In genomic region chr5:5495042-5495441, GRCm38 (mm10) we compare ENCODE assay signal across 15 mouse cellular contexts. TPM values are rescaled to one million over a fixed set of nuclear protein-coding genes. Genes with fewer than 3 reads are reported as not detected.
DNase-seq lines count a peak whose midpoint lies in the region; ATAC-seq lines count a peak whose summit lies in the region.
"Had no signal": no experiment of that assay in that cellular context is flagged by ENCODE, and none has a peak within 500 bp of the region (broad histone marks: within the 10 kb centered on the region; RNA-seq: fewer than 3 reads in every experiment).

No protein-coding gene starts in this region.

- no peaks in the 10 kb centered on the region for H3K4me1 ChIP-seq in embryonic facial prominence, embryonic 11.5 days (ENCODE audit: control insufficient read depth, insufficient read depth, low read length)
- no peaks in the 10 kb centered on the region for H3K4me1 ChIP-seq in embryonic facial prominence, embryonic 10.5 days
- 0 out of 2 replicates have a peak, but pooled peaks cover 5% of the 10 kb centered on the region for H3K4me1 ChIP-seq in lung, embryonic 15.5 days
- H3K4me1 ChIP-seq in intestine, embryonic 15.5 days (replicated peaks): no peaks in the 10 kb centered on the region
- H3K4me1 ChIP-seq in neural tube, embryonic 14.5 days (ENCODE audit: control insufficient read depth, insufficient read depth, low read length): no peaks in the 10 kb centered on the region
- H3K4me1 ChIP-seq: heart, embryonic 15.5 days had no signal

- no peaks in the 10 kb centered on the region for H3K9me3 ChIP-seq in embryonic facial prominence, embryonic 11.5 days (replicated peaks; ENCODE audit: control insufficient read depth, low read length)
- no peaks in the 10 kb centered on the region for H3K9me3 ChIP-seq in embryonic facial prominence, embryonic 10.5 days
- H3K9me3 ChIP-seq in lung, embryonic 15.5 days: no peaks in the 10 kb centered on the region
- H3K9me3 ChIP-seq in intestine, embryonic 15.5 days: no peaks in the 10 kb centered on the region
- no peaks in the 10 kb centered on the region for H3K9me3 ChIP-seq in neural tube, embryonic 14.5 days (ENCODE audit: control insufficient read depth, low read length)
- H3K9me3 ChIP-seq: heart, embryonic 15.5 days had no signal

- WGBS in embryonic facial prominence, embryonic 11.5 days: 88% methylated on average over 4 of the region's 4 CpGs
- WGBS in embryonic facial prominence, embryonic 10.5 days: 90% methylated on average over 4 of the region's 4 CpGs
- WGBS in lung, embryonic 15.5 days: 79% methylated on average over 4 of the region's 4 CpGs
- 75% methylated on average over 4 of the region's 4 CpGs for WGBS in intestine, embryonic 15.5 days
- 89% methylated on average over 4 of the region's 4 CpGs for WGBS in neural tube, embryonic 14.5 days

- no peak overlapping the region for H3K4me2 ChIP-seq in embryonic facial prominence, embryonic 11.5 days (ENCODE audit: low read depth, low read length)
- no peak overlapping the region for H3K4me2 ChIP-seq in lung, embryonic 15.5 days
- no peak overlapping the region for H3K4me2 ChIP-seq in intestine, embryonic 15.5 days (replicated peaks)
- H3K4me2 ChIP-seq in neural tube, embryonic 14.5 days (ENCODE audit: low read depth, low read length): no peak overlapping the region
- H3K4me2 ChIP-seq: heart, embryonic 15.5 days had no signal

- peak; percentile 48; the same call in 1 of the 2 replicates for ATAC-seq in embryonic facial prominence, embryonic 11.5 days (replicated peaks; ENCODE audit: insufficient number of reproducible peaks, low FRiP score, low TSS enrichment, low read depth)
- ATAC-seq in lung, embryonic 15.5 days (ENCODE audit: borderline replicate concordance, extremely low read depth, low FRiP score, low TSS enrichment): 0 out of 2 replicates have a peak, but pooled peaks have one; percentile 46
- ATAC-seq in intestine, embryonic 15.5 days: peak; percentile 61; the same call in 1 of the 2 replicates
- ATAC-seq in neural tube, embryonic 14.5 days (ENCODE audit: low read depth): peak; percentile 50; the same call in 1 of the 2 replicates

- H3K4me3 ChIP-seq in embryonic facial prominence, embryonic 11.5 days (ENCODE audit: low read depth, low read length): no peak overlapping the region
- H3K4me3 ChIP-seq in embryonic facial prominence, embryonic 10.5 days: no peak overlapping the region
- H3K4me3 ChIP-seq in lung, embryonic 15.5 days: no peak overlapping the region
- no peak overlapping the region for H3K4me3 ChIP-seq in intestine, embryonic 15.5 days (replicated peaks)
- H3K4me3 ChIP-seq in neural tube, embryonic 14.5 days (ENCODE audit: low read depth, low read length): no peak overlapping the region
- H3K4me3 ChIP-seq: erythroblast, embryonic 14.5 days; heart, embryonic 15.5 days had no signal

- DNase-seq in embryonic facial prominence, embryonic 11.5 days (ENCODE audit: low spot score): no peak
- no peak for DNase-seq in embryonic facial prominence, embryonic 10.5 days (ENCODE audit: low spot score)
- DNase-seq in lung, postnatal 14 days: no peak
- no peak for DNase-seq in kidney, adult 9 months
- no peak for DNase-seq in right cerebral cortex, adult 2 months (ENCODE audit: low spot score in 2 of 2)
- DNase-seq: heart, adult 11 months; left cerebral cortex, postnatal 4 days; thymus, postnatal 36 days had no signal

- H3K27ac ChIP-seq in embryonic facial prominence, embryonic 11.5 days (replicated peaks; ENCODE audit: low read depth, low read length): no peak overlapping the region
- H3K27ac ChIP-seq in embryonic facial prominence, embryonic 10.5 days (replicated peaks): no peak overlapping the region
- no peak overlapping the region for H3K27ac ChIP-seq in lung, embryonic 15.5 days
- H3K27ac ChIP-seq in intestine, embryonic 15.5 days: no peak overlapping the region
- no peak overlapping the region for H3K27ac ChIP-seq in neural tube, embryonic 14.5 days (ENCODE audit: low read depth, low read length)
- H3K27ac ChIP-seq: heart, embryonic 15.5 days had no signal

- no peak overlapping the region for H3K9ac ChIP-seq in embryonic facial prominence, embryonic 11.5 days (replicated peaks; ENCODE audit: low read length)
- no peak overlapping the region for H3K9ac ChIP-seq in lung, embryonic 15.5 days
- H3K9ac ChIP-seq in intestine, embryonic 15.5 days: no peak overlapping the region
- no peak overlapping the region for H3K9ac ChIP-seq in neural tube, embryonic 14.5 days (replicated peaks; ENCODE audit: low read depth, low read length)
- H3K9ac ChIP-seq: heart, embryonic 15.5 days had no signal

- H3K36me3 ChIP-seq in embryonic facial prominence, embryonic 11.5 days (replicated peaks; ENCODE audit: control insufficient read depth, insufficient read depth, low read depth, low read length): no peaks in the 10 kb centered on the region
- no peaks in the 10 kb centered on the region for H3K36me3 ChIP-seq in embryonic facial prominence, embryonic 10.5 days (replicated peaks)
- H3K36me3 ChIP-seq in lung, embryonic 15.5 days: no peaks in the 10 kb centered on the region
- H3K36me3 ChIP-seq in intestine, embryonic 15.5 days: no peaks in the 10 kb centered on the region
- no peaks in the 10 kb centered on the region for H3K36me3 ChIP-seq in neural tube, embryonic 14.5 days (ENCODE audit: control insufficient read depth, insufficient read depth, low read length)
- H3K36me3 ChIP-seq: heart, embryonic 15.5 days had no signal

- H3K27me3 ChIP-seq in embryonic facial prominence, embryonic 11.5 days (ENCODE audit: control insufficient read depth, insufficient read depth, low read length): no peaks in the 10 kb centered on the region
- peaks cover 7% of the 10 kb centered on the region; the same call in 1 of the 2 replicates for H3K27me3 ChIP-seq in embryonic facial prominence, embryonic 10.5 days (replicated peaks; ENCODE audit: low read depth, poor library complexity, severe bottlenecking)
- no peaks in the 10 kb centered on the region for H3K27me3 ChIP-seq in lung, embryonic 15.5 days
- no peaks in the 10 kb centered on the region for H3K27me3 ChIP-seq in intestine, embryonic 15.5 days (replicated peaks)
- no peaks in the 10 kb centered on the region for H3K27me3 ChIP-seq in neural tube, embryonic 14.5 days (ENCODE audit: control insufficient read depth, insufficient read depth, low read length)

RNA-seq across cellular contexts. Expression of gene 1700015F17Rik, which starts 16.1 kb away (rescaled TPM):
- polyA plus RNA-seq in embryonic facial prominence, embryonic 11.5 days (2014; fragmentation: Nextera tagmentation; extraction: Ambion mirVana): not detected in 2 replicates
- not detected in 2 replicates for polyA plus RNA-seq in embryonic facial prominence, embryonic 10.5 days (2016; fragmentation: Nextera tagmentation; extraction: Ambion mirVana)
- polyA plus RNA-seq in lung, embryonic 15.5 days (2015; fragmentation: Nextera tagmentation; extraction: Ambion mirVana): not detected in 2 replicates
- not detected in 2 replicates for polyA plus RNA-seq in intestine, embryonic 15.5 days (2015; fragmentation: Nextera tagmentation; extraction: Ambion mirVana)
- polyA plus RNA-seq in neural tube, embryonic 14.5 days (2014; fragmentation: Nextera tagmentation; extraction: Ambion mirVana): 0.33 TPM in 1 of 2 replicates, not detected in the other
- polyA plus RNA-seq: adrenal gland, adult 2 months; erythroblast, embryonic 14.5 days; heart, embryonic 15.5 days; inflammation-experienced regulatory T-cells, adult 6 months had no signal

RNA-seq across cellular contexts. Expression of gene Cldn12, which starts 19.7 kb away (rescaled TPM):
- polyA plus RNA-seq in embryonic facial prominence, embryonic 11.5 days (2014; fragmentation: Nextera tagmentation; extraction: Ambion mirVana): 29.9 and 30.4 TPM in 2 replicates
- polyA plus RNA-seq in embryonic facial prominence, embryonic 10.5 days (2016; fragmentation: Nextera tagmentation; extraction: Ambion mirVana): 32.4 and 34.5 TPM in 2 replicates
- polyA plus RNA-seq in lung, embryonic 15.5 days (2015; fragmentation: Nextera tagmentation; extraction: Ambion mirVana): 14.4 and 15.4 TPM in 2 replicates
- polyA plus RNA-seq in intestine, embryonic 15.5 days (2015; fragmentation: Nextera tagmentation; extraction: Ambion mirVana): 23.9 and 24.2 TPM in 2 replicates
- 17.0 and 19.3 TPM in 2 replicates for polyA plus RNA-seq in neural tube, embryonic 14.5 days (2014; fragmentation: Nextera tagmentation; extraction: Ambion mirVana)
- polyA plus RNA-seq: erythroblast, embryonic 14.5 days had no signal
